Mouse (Mus musculus) megakaryocyte, embryonic 14.5 days (primary cell): ENCODE data around the gene Slc5a2.

Experiments used
- FLI1 ChIP-seq: IDR thresholded peaks from 2 replicates; pipeline ENCODE4 v1.6.1; 2012; ENCODE audit warnings: low read length, inconsistent platforms, mixed read lengths
- GATA1 ChIP-seq: IDR thresholded peaks from 3 replicates; pipeline ENCODE4 v1.6.1; 2012; ENCODE audit warnings: mixed read lengths, low read length, inconsistent platforms, borderline replicate concordance

- TF ChIP-seq GATA1 (no peak), FLI1 (no peak)
Measured at GRCm38 (mm10) chr7:128307851-128308250, 42.4 kb downstream of the Slc5a2 start.
